Mouse (Mus musculus): ENCODE measurements around the gene 4930402K13Rik.
A peak's percentile ranks its signal among the peaks of the same experiment; 100 is the strongest.
"Not testable (repeated sequence)": the region's sequence is repeated elsewhere in the genome, so short reads cannot be mapped to it uniquely, and the experiment has no call there.

The 4930402K13Rik gene

GRCm38 (mm10) chrX:9104262-9104661 is at the start of gene 4930402K13Rik:
Gene 4930402K13Rik (plus strand): TSS chrX:9104562.
- DNase-seq: no peak

GRCm38 (mm10) chrX:9060952-9061351 is 43.4 kb upstream of the 4930402K13Rik start:
- peak; percentile 70 for DNase-seq

GRCm38 (mm10) chrX:9062101-9062500 is 42.3 kb upstream of the 4930402K13Rik start:
- DNase-seq: no peak

- not testable (repeated sequence) for DNase-seq
Observed at GRCm38 (mm10) chrX:9062715-9063114, 41.6 kb upstream of the 4930402K13Rik start, which contains the start of gene Fthl17f. Gene Fthl17f (plus strand): TSS chrX:9063015.

GRCm38 (mm10) chrX:9077699-9078098 is 26.7 kb upstream of the 4930402K13Rik start:
- peak; percentile 37 for DNase-seq

- not testable (repeated sequence) for DNase-seq
Observed at GRCm38 (mm10) chrX:9095066-9095465, 9.3 kb upstream of the 4930402K13Rik start.

- DNase-seq: no peak
Observed at GRCm38 (mm10) chrX:9110381-9110780, 6.0 kb downstream of the 4930402K13Rik start.

GRCm38 (mm10) chrX:9124928-9125327 is 20.6 kb downstream of the 4930402K13Rik start:
- no peak for DNase-seq

- DNase-seq: peak; percentile 32
Observed at GRCm38 (mm10) chrX:9128317-9128831, 24.0 kb downstream of the 4930402K13Rik start.

- DNase-seq: no peak
Observed at GRCm38 (mm10) chrX:9139290-9139948, 35.1 kb downstream of the 4930402K13Rik start.

- DNase-seq: no peak
Observed at GRCm38 (mm10) chrX:9142669-9143068, 38.3 kb downstream of the 4930402K13Rik start.

Data from cerebellum, adult 8-10 months (tissue).